Mouse (Mus musculus): Measurements from ENCODE around the gene Arl15. TPM values are rescaled to one million over a fixed set of nuclear protein-coding genes. Genes with fewer than 3 reads are reported as not detected.
A peak's percentile ranks its signal among the peaks of the same experiment; 100 is the strongest.

Gene Arl15
- total RNA-seq, 2 experiments from 2014 or later, result 5.9 to 8.2 TPM

- DNase-seq, result no peak
- intact Hi-C loops (cut with DNase I; ENCODE audit: low total_unique reads), result loop anchor here (5.0 kb wide), 1 partner anchor 381 kb away; the partner anchor contains the start of gene Fst
Observed at GRCm38 (mm10) chr13:114075724-114076384, 281.5 kb downstream of the Arl15 start.

DNA sequence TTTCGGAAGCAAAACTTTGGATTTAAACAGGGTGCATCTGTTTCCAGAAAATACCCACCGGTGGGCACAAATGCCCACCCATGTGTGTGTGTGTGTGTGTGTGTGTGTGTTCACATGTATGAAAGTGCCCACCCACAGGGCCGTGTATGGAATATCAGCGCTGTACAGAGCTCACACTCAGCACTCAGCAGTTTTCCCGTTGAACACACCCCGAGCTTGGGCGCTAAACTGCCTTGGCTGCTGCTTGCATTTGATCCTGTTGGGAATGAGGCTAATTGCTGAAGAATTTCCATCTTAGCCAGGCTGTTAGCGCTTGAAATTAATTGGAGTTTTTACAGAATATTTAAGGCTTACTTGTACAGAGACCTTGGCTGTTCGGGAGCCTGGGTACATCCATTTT is 282.9 kb downstream of the Arl15 start:
- intact Hi-C loops (cut with DNase I; ENCODE audit: low total_unique reads), result loop anchor here (5.0 kb wide), 1 partner anchor 380 kb away; the partner anchor contains the start of gene Fst
- DNase-seq, result no peak

- DNase-seq, result no peak
- intact Hi-C loops (cut with DNase I; ENCODE audit: low total_unique reads), result loop anchor here (5.0 kb wide), 1 partner anchor 380 kb away; the partner anchor contains the start of gene Fst
Observed at GRCm38 (mm10) chr13:114077584-114078270, 283.4 kb downstream of the Arl15 start.

GRCm38 (mm10) chr13:114078851-114079250 is 284.5 kb downstream of the Arl15 start:
- DNase-seq, result no peak
- intact Hi-C loops (cut with DNase I; ENCODE audit: low total_unique reads), result loop anchor here (5.0 kb wide), 1 partner anchor 378 kb away; the partner anchor contains the start of gene Fst

DNA sequence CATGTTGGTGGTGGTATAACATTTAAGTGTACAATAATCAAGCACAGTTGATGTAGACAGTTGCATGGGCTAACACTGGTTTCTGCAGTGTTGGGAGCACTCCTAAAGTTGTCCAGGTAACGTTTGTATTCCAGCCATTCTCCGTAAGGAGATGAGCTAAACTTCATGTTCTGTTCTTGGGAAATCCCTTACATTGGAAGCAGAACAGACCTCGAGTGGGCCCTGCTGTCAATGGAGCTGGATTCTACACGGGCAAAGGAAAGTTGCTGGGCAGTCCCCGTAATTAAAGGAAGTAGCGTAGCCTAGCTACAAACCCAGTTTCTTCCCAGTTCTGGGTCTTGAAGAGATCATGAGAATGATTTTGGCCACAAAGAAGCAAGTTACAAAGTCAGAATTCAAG is 285.4 kb downstream of the Arl15 start:
- DNase-seq, result no peak
- intact Hi-C loops (cut with DNase I; ENCODE audit: low total_unique reads), result loop anchor here (5.0 kb wide), 1 partner anchor 378 kb away; the partner anchor contains the start of gene Fst

DNA sequence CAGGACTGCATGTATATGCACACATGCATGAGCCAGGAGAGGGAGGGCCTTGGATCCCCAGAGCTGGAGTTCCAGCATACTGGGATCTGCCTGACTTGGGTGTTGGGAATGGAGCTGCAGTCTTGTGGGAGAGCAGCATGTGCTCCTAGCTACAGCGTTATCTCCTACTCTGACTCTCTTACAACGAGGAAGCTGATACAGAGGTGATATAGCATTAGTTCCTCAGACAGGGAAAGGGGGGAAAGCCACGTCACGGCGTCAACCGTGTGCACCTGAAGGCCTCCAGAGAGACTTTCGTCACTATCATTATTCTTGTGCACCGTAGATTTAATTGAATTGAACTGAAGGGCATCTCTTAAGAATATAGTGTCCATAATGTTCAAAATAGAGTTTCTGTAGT is 286.2 kb downstream of the Arl15 start:
- intact Hi-C loops (cut with DNase I; ENCODE audit: low total_unique reads), result no loop called here
- DNase-seq, result no peak

- intact Hi-C loops (cut with DNase I; ENCODE audit: low total_unique reads), result no loop called here
- no peak for DNase-seq
Observed at GRCm38 (mm10) chr13:114083570-114084138, 289.3 kb downstream of the Arl15 start.

GRCm38 (mm10) chr13:114085442-114085841 is 291.1 kb downstream of the Arl15 start:
- DNase-seq, result no peak
- intact Hi-C loops (cut with DNase I; ENCODE audit: low total_unique reads), result no loop called here

- intact Hi-C loops (cut with DNase I; ENCODE audit: low total_unique reads), result no loop called here
- DNase-seq, result no peak
Observed at GRCm38 (mm10) chr13:114086325-114086724, 292.0 kb downstream of the Arl15 start.

DNA sequence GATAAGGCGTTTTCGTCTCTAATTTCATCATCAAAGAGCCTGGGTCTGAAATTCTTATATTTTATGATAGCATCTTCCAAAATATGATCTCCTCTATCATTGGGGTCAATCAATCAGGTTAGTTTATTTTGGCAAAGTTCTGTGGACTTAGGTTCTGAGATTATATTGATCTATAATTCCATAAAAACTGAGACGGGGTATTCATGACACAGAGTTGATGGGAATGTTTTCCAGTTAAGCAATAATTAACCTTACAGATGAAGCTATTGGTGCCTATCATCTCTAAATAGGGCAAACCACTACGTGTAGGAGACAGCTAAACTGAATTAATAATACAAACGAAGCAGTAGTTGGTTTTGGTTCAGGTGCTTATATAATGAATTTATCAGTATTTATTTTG is 292.5 kb downstream of the Arl15 start:
- no peak for DNase-seq
- intact Hi-C loops (cut with DNase I; ENCODE audit: low total_unique reads), result no loop called here

GRCm38 (mm10) chr13:114087696-114088465 is 293.6 kb downstream of the Arl15 start:
- intact Hi-C loops (cut with DNase I; ENCODE audit: low total_unique reads), result no loop called here
- peak; percentile 27 for DNase-seq

- no peak for DNase-seq
- intact Hi-C loops (cut with DNase I; ENCODE audit: low total_unique reads), result no loop called here
Observed at GRCm38 (mm10) chr13:114090786-114091185, 296.5 kb downstream of the Arl15 start.

DNA sequence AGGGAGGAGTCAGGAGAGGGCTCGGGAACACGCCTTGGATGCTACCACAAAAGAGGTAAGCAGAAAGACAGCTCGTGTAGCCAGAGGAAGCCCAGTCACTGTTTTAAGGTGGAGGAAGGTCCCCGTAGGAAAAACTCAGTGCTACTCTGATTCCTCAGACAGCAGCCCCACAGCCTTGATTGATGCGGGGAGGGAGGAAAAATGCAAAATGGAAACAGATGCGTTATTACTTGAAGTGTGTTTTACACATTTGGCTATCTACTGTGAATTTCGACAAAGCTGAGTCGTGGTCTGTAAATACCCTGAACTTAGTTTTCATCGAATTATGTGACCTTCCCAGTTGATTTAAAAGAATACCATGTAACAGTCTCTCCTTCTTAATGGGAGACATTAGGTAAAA is 296.9 kb downstream of the Arl15 start:
- intact Hi-C loops (cut with DNase I; ENCODE audit: low total_unique reads), result no loop called here
- DNase-seq, result no peak

GRCm38 (mm10) chr13:114094151-114094875 is 300.0 kb downstream of the Arl15 start:
- no peak for DNase-seq
- intact Hi-C loops (cut with DNase I; ENCODE audit: low total_unique reads), result no loop called here

DNA sequence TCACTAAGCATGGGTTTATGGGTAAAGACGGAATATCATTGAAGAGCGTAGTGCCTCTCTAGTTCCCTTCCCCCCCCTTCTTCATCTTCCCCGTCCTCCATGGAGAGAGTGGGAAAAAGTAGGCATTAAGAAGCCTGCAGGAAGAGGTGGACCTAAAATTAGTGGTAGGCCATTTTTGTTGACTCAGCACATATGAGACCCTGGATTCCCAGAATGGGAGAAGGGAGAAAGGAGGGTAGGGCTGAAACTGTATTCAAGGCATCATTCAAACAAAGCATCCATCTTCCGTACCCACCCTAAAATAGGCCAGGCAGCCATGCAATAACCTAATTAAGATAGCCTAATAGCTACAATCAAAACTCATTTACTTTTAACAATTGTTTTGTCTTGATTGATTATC is 301.1 kb downstream of the Arl15 start:
- intact Hi-C loops (cut with DNase I; ENCODE audit: low total_unique reads), result no loop called here
- DNase-seq, result no peak

GRCm38 (mm10) chr13:114096386-114096785 is 302.1 kb downstream of the Arl15 start:
- intact Hi-C loops (cut with DNase I; ENCODE audit: low total_unique reads), result no loop called here
- DNase-seq, result no peak

DNA sequence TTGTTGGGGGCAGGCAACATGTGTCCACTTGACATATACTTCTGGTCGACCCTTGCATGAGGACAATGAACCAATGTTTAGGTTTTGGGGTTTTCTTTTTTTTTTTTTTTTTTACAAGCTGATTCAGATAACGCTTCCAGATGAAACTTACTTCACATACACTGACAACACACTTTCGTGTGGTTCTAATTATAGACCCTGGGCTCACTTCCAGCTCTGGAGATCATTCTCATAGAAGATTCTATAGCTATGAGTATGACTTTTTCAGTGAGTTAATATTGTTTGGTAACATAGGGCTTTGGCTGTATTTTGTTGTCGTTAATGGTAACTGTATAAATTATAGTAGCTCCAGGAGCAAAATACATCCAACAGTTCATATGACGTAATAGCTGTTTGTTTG is 306.9 kb downstream of the Arl15 start:
- intact Hi-C loops (cut with DNase I; ENCODE audit: low total_unique reads), result no loop called here
- DNase-seq, result no peak

GRCm38 (mm10) chr13:114106083-114106482 is 311.8 kb downstream of the Arl15 start:
- no peak for DNase-seq
- intact Hi-C loops (cut with DNase I; ENCODE audit: low total_unique reads), result no loop called here

- DNase-seq, result no peak
- intact Hi-C loops (cut with DNase I; ENCODE audit: low total_unique reads), result no loop called here
Observed at GRCm38 (mm10) chr13:114107499-114107898, 313.2 kb downstream of the Arl15 start.
